Mouse (Mus musculus) spleen, adult 2 months (tissue): ENCODE results near the gene Dhrs11. TPM values are rescaled to one million over a fixed set of nuclear protein-coding genes. Genes with fewer than 3 reads are reported as not detected.
"Not testable (repeated sequence)": the region's sequence is repeated elsewhere in the genome, so short reads cannot be mapped to it uniquely, and the experiment has no call there.

Source experiments
- DNase-seq, 2 experiments: peaks; one replicate each; pipeline versions ENCODE4 v3.0.0 to v3.0.0-alpha.2; 2012 to 2021; ENCODE audit warnings: low spot score in 2 of 2, low read depth in 1 of 2
- H3K27ac ChIP-seq: fragments of 200-500 bp; 2 replicates; pipeline ENCODE4 v1.5.1; 2012; ENCODE audit warnings: low read length, inconsistent platforms; ENCODE audit not compliant: insufficient read depth
- H3K27me3 ChIP-seq: fragments of 200-500 bp; 2 replicates; pipeline ENCODE4 v1.6.1; 2012; ENCODE audit warnings: mild to moderate bottlenecking, moderate library complexity, low read length, inconsistent platforms; ENCODE audit not compliant: control insufficient read depth, insufficient read depth
- H3K36me3 ChIP-seq: fragments of 200-500 bp; 2 replicates; pipeline ENCODE4 v1.6.1; 2012; ENCODE audit warnings: mild to moderate bottlenecking, low read length, inconsistent platforms; ENCODE audit not compliant: control insufficient read depth, insufficient read depth
- H3K4me1 ChIP-seq: fragments of 200-500 bp; 2 replicates; pipeline ENCODE4 v1.6.1; 2011; ENCODE audit warnings: inconsistent platforms; ENCODE audit not compliant: control insufficient read depth, insufficient read depth, insufficient read length
- H3K4me3 ChIP-seq: fragments of 200-500 bp; 2 replicates; pipeline ENCODE4 v1.5.1; 2011; ENCODE audit warnings: mild to moderate bottlenecking, inconsistent platforms; ENCODE audit not compliant: insufficient read depth, insufficient read length; ENCODE audit errors: extremely low read depth
- CTCF ChIP-seq: fragments of 200-500 bp; IDR thresholded peaks from 2 replicates; pipeline ENCODE4 v1.5.1; 2011; ENCODE audit warnings: mild to moderate bottlenecking, inconsistent platforms; ENCODE audit not compliant: insufficient read depth, insufficient read length, insufficient replicate concordance; ENCODE audit errors: extremely low read depth
- POLR2A ChIP-seq: fragments of 200-500 bp; IDR thresholded peaks from 2 replicates; pipeline ENCODE4 v1.6.1; 2011; ENCODE audit warnings: low read depth, low read length, inconsistent platforms
- WGBS: fragments of 180-500 bp; shearing (Covaris S2); methylation state at CpG from one replicate; pipeline ENCODE4 v1.1.7; 2018; 5-methylcytosine and 5-hydroxymethylcytosine counted together
- polyA plus RNA-seq: library from polyadenylated mRNA; depleted of rRNA; stranded (reverse); fragments of >200 nt; gene quantifications from 2 replicates; pipeline ENCODE4 v1.2.3, GENCODE M21; 2012

Dhrs11 gene
- polyA plus RNA-seq, 1 experiment: 126 TPM

DNA sequence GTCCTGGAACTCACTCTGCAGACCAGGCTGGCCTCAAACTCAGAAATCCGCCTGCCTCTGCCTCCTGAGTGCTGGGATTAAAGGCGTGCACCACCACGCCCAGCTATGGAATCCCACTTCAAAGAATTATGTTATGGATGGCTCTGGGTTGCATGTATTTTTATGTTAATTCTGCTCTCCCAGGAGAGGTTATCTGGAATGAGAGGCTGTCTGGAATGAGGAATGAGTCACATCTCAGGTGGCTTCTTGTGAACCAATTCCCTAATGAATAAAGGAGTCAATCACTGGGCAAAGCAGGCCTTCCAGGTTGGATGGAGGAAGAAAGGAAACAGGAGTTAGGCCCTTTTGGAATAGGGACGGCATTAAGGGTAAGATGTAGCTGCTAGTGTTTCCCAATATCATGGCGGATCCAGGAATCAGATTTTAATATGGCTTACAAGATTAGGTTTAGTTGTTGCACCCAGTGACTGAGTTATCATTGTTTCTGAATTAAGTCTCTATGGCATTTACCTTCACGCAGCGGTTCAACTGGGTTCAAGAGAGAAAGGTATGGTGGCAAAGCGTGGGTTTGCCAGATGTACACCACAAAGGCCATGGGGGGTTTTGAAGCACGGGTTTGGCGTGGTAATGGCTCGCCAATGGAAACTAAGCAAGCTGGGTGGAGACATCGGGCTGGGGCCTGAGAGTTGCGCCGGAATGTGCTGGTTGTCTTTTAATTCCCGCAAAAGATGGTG is 18.1 kb upstream of the Dhrs11 start:
- no peaks in the 10 kb centered on the region for H3K4me1 ChIP-seq

DNA sequence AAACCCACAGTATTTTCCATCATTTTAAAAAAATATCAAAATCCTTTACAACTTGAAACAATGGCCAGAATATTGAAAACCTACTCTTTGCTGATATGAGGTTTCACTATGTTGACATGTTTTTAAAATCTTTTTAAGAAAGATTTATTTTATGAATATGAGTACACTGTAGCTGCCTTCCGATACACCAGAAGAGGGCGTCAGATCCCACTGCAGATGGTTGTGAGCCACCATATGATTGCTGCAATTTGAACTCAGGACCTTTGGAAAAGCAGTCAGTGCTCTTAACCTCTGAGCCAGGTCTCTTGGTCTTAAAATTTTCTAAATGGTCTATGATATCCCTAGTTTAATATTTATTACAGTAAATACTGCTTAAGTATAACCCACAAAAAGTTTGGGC is 10.5 kb upstream of the Dhrs11 start:
- Histone ChIP-seq H3K4me1 (no peaks in the 10 kb centered on the region), H3K4me3 (no peak overlapping the region), H3K36me3 (peaks cover 33% of the 10 kb centered on the region), H3K27ac (no peak overlapping the region), H3K27me3 (no peaks in the 10 kb centered on the region)
- no peak for DNase-seq
- TF ChIP-seq POLR2A (no peak), CTCF (no peak)
- WGBS: 91% methylated on average over 2 of the region's 2 CpGs

More for the DNA sequence above, 18.1 kb upstream of the Dhrs11 start:
- Histone ChIP-seq H3K27ac (no peak overlapping the region), H3K36me3 (peaks cover 20% of the 10 kb centered on the region), H3K27me3 (no peaks in the 10 kb centered on the region), H3K4me3 (no peak overlapping the region)
- TF ChIP-seq POLR2A: no peak
- TF ChIP-seq CTCF: no peak
- 97% methylated on average over 15 of the region's 15 CpGs for WGBS
- no peak for DNase-seq

DNA sequence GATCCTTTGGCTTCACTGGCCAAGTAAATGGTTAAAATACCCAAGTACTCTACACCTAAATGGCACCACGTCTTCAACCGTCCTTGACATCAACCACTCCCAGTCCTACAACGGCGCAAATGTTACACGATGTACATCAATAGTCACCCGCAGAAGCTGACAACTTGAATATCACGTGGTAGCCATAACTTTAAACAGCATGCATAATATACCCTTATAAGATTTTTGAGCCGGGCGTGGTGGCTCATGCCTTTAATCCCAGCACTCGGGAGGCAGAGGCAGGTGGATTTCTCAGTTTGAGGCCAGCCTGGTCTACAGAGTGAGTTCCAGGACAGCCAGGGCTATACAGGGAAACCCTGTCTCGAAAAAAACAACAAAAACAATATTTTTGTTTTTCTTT is 701 bp upstream of the Dhrs11 start:
- Histone ChIP-seq H3K36me3 (peaks cover 17% of the 10 kb centered on the region), H3K4me3 (peak overlapping the region; percentile 89; the same call in 1 of the 2 replicates), H3K27ac (peak overlapping the region; percentile 74)
- H3K27me3 ChIP-seq, DNase-seq, H3K4me1 ChIP-seq: not testable (repeated sequence)
- WGBS: 50% methylated on average over 11 of the region's 11 CpGs

DNA sequence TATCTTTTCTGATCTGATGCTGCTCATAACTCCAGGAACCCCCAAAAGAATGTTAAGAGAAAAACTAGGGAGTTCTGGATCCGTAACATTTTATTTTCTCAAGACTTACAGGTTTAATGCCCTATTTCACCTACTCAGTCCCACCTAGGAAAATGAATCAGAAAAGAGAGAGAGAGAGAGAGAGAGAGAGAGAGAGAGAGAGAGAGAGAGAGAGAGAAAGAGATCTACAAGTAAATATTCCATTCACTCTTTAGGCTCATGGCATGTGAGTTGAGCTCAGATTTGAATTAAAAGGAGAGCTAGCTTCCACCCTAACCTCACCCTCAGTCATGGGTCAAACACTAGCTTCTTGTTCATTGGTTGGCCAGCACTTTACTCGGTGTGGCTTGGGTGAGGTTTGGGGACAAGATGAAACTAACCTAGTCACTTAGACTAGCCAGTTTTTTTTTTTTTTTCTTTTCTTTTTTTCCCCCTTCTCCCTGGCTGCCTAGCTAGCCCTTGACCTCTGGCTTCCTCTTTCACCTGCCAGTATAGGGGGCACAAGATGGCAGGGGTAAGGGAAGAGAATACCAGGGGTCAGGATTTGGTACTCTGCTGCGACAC is 792 bp downstream of the Dhrs11 start:
- H3K27ac ChIP-seq: peak overlapping the region; percentile 74; the same call in 1 of the 2 replicates
- peaks cover 9% of the 10 kb centered on the region for H3K36me3 ChIP-seq
- DNase-seq: no peak
- H3K4me1 ChIP-seq: peaks cover 4% of the 10 kb centered on the region; the same call in 1 of the 2 replicates
- TF ChIP-seq POLR2A (no peak), CTCF (no peak)
- no peaks in the 10 kb centered on the region for H3K27me3 ChIP-seq
- peak overlapping the region; percentile 89 for H3K4me3 ChIP-seq
- WGBS: 36% methylated on average over 3 of the region's 3 CpGs

DNA sequence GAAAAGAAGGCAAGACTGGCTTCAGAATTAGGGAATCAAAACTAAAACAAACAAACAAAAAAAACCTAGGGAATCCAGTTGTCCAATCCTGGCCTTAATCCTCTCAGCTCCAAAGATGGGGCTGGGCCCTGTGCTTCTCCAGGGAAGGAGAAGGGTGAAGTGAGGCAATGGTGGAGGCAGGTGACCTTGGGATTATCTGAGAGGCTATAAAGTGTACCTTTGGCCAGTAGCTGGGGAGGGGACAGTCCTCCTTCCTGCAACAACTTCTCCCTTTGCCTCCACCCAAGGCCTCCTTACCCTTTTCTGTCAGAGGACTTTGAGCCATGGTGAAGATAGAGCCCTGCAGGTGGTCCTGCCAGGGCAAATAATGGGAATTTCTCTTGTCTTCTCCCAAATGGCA is 1.3 kb downstream of the Dhrs11 start:
- no peaks in the 10 kb centered on the region for H3K27me3 ChIP-seq
- peaks cover 10% of the 10 kb centered on the region for H3K36me3 ChIP-seq
- peak overlapping the region; percentile 5; the same call in 1 of the 2 replicates for H3K4me3 ChIP-seq
- TF ChIP-seq CTCF (no peak), POLR2A (no peak)
- no peak for DNase-seq
- H3K4me1 ChIP-seq: peaks cover 4% of the 10 kb centered on the region; the same call in 1 of the 2 replicates
- H3K27ac ChIP-seq: peak overlapping the region; percentile 23; the same call in 1 of the 2 replicates

DNA sequence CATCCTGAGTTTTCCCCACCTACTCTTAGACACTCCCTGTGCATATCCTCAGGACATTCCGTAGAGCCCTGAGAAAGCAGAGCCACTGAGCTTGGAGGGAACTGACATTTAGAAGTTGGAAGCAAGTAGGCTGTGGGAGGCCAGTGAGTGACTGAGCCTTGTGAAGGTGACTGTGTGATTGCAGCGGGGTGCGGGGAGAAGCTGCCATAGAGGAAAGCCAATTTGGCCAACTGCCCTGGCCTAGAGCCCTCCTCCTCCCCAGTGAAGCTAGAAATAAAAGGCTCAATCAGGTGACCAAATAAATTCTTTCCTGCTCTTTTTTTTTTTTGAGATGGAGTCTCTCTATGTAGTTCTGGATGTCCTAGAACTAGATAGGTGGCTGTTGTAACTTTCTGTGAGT is 2.6 kb downstream of the Dhrs11 start:
- peaks cover 4% of the 10 kb centered on the region; the same call in 1 of the 2 replicates for H3K4me1 ChIP-seq

More for the DNA sequence above, 2.6 kb downstream of the Dhrs11 start:
- Histone ChIP-seq H3K36me3 (peaks cover 9% of the 10 kb centered on the region), H3K27ac (0 out of 2 replicates have a peak overlapping the region, but pooled peaks have one; percentile 22), H3K4me3 (no peak overlapping the region), H3K27me3 (no peaks in the 10 kb centered on the region)
- TF ChIP-seq POLR2A: no peak
- no peak for TF ChIP-seq CTCF
- no peak for DNase-seq
- 70% methylated on average over 3 of the region's 3 CpGs for WGBS
